Mouse (Mus musculus): Measurements from ENCODE around the gene Cenpb.

GRCm38 (mm10) chr2:131171401-131172104 is 8.3 kb downstream of the Cenpb start:
- no peak for TF ChIP-seq CTCF (IDR thresholded peaks at IDR 0.05; ENCODE audit: control insufficient read depth, insufficient read depth, low read length)
- TF ChIP-seq POLR2A (IDR thresholded peaks at IDR 0.05; ENCODE audit: borderline replicate concordance, control insufficient read depth, low read depth, low read length): no peak

Measured in bone marrow, adult 2 months (tissue).